ENCODE assay signal across 8 mouse cellular contexts in the genomic region with DNA sequence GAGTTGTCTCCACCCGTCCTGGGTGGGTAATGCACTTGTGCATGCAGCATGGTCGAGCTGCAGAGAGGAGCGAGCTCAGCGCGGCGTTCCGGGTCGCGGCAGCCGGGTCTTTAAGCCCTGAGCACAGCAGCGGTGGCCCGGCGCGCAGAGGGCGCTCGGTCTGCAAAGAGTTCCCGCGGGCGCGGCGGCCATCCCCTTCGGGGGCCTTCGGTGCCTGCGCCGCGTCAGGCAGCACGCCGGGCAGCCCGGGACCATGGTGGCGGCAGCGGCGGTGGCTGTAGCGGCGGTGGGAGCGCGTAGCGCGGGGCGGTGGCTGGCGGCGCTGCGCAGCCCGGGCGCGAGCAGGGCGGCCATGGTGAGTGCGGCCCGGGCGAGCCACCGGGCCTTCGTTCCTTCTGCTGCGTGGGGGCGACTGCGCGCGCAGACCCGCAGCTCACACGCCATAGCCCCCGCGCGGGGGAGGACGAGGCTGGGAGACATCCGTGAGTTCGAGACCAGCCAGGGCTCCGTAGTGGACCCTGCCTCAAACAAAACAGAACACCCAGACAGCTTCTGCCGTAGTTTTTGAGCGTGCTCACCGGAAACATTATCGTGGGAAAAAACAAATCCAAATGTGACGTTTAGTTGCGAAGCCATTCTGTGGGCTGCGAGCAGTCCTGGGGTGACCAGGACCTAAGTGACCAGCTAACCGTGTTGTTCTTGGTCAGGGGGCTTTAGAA. TPM values are rescaled to one million over a fixed set of nuclear protein-coding genes. Genes with fewer than 3 reads are reported as not detected.
DNase-seq lines count a peak whose midpoint lies in the region; ATAC-seq and TF ChIP-seq lines count a peak whose summit lies in the region.

A gene (plus strand): TSS at position 249 of the 719 bp plus-strand sequence.

- TF ChIP-seq CTCF in C2C12 (IDR thresholded peaks at IDR 0.05; ENCODE audit: control insufficient read depth, insufficient read depth, insufficient read length): no peak
- no peak for TF ChIP-seq CTCF in brain, embryonic 14.5 days (IDR thresholded peaks at IDR 0.05; ENCODE audit: borderline replicate concordance, extremely low read depth, insufficient read depth, insufficient read length)
- TF ChIP-seq CTCF in spleen, adult 2 months (IDR thresholded peaks at IDR 0.05; ENCODE audit: extremely low read depth, insufficient read depth, insufficient read length, insufficient replicate concordance): no peak

- H3K9ac ChIP-seq in kidney, embryonic 14.5 days (ENCODE audit: low read depth, low read length): peak within 1 kb of the TSS; percentile 83
- peak within 1 kb of the TSS; percentile 75 for H3K9ac ChIP-seq in limb, embryonic 14.5 days (ENCODE audit: low read depth, low read length, severe bottlenecking)
- H3K9ac ChIP-seq in midbrain, embryonic 16.5 days (ENCODE audit: low read depth, low read length): peak within 1 kb of the TSS; percentile 80

- no peaks in the 10 kb centered on the region for H3K79me3 ChIP-seq in C2C12 (ENCODE audit: low read depth)

- H3K4me1 ChIP-seq in heart, embryonic 10.5 days: peaks cover 3% of the 10 kb centered on the region; the same call in 1 of the 2 replicates
- H3K4me1 ChIP-seq in kidney, embryonic 14.5 days (ENCODE audit: control insufficient read depth, insufficient read depth, low read length): no peaks in the 10 kb centered on the region
- H3K4me1 ChIP-seq in limb, embryonic 14.5 days (ENCODE audit: control insufficient read depth, insufficient read depth, low read length): no peaks in the 10 kb centered on the region
- no peaks in the 10 kb centered on the region for H3K4me1 ChIP-seq in midbrain, embryonic 16.5 days (ENCODE audit: control insufficient read depth, insufficient read depth, low read length)
- H3K4me1 ChIP-seq in spleen, adult 2 months (ENCODE audit: control insufficient read depth, insufficient read depth, insufficient read length): no peaks in the 10 kb centered on the region

- TF ChIP-seq POLR2A in brain, embryonic 14.5 days (IDR thresholded peaks at IDR 0.05; ENCODE audit: borderline replicate concordance, extremely low read depth, insufficient read depth, insufficient read length, poor library complexity, severe bottlenecking): peak; percentile 68; the same call in 1 of the 2 replicates
- TF ChIP-seq POLR2A in limb, embryonic 14.5 days (IDR thresholded peaks at IDR 0.05; ENCODE audit: borderline replicate concordance, extremely low read depth, insufficient read depth, insufficient read length): 0 out of 2 replicates have a peak, but pooled peaks have one; percentile 22
- TF ChIP-seq POLR2A in spleen, adult 2 months (IDR thresholded peaks at IDR 0.05; ENCODE audit: low read depth, low read length): peak; percentile 42

- peak within 1 kb of the TSS; percentile 83 for H3ac ChIP-seq in C2C12 (ENCODE audit: control insufficient read depth, insufficient read length, low read depth)

- H3K27ac ChIP-seq in heart, embryonic 10.5 days: peak within 1 kb of the TSS; percentile 96
- peak within 1 kb of the TSS; percentile 97 for H3K27ac ChIP-seq in kidney, embryonic 14.5 days (ENCODE audit: low read depth, low read length)
- H3K27ac ChIP-seq in limb, embryonic 14.5 days (replicated peaks; ENCODE audit: low read depth, low read length): peak within 1 kb of the TSS; percentile 93
- peak within 1 kb of the TSS; percentile 96 for H3K27ac ChIP-seq in midbrain, embryonic 16.5 days (ENCODE audit: low read length)
- H3K27ac ChIP-seq in spleen, adult 2 months (ENCODE audit: insufficient read depth, low read length): peak within 1 kb of the TSS; percentile 93

- no peaks in the 10 kb centered on the region for H3K27me3 ChIP-seq in C2C12 (ENCODE audit: control insufficient read depth, insufficient read depth, insufficient read length)
- no peaks in the 10 kb centered on the region for H3K27me3 ChIP-seq in heart, embryonic 10.5 days (ENCODE audit: insufficient read depth, poor library complexity, severe bottlenecking)
- H3K27me3 ChIP-seq in kidney, embryonic 14.5 days (ENCODE audit: control insufficient read depth, insufficient read depth, low read length): no peaks in the 10 kb centered on the region
- no peaks in the 10 kb centered on the region for H3K27me3 ChIP-seq in limb, embryonic 14.5 days (ENCODE audit: control insufficient read depth, insufficient read depth, low read length)
- no peaks in the 10 kb centered on the region for H3K27me3 ChIP-seq in midbrain, embryonic 16.5 days (ENCODE audit: control insufficient read depth, insufficient read depth, low read depth, low read length)
- no peaks in the 10 kb centered on the region for H3K27me3 ChIP-seq in spleen, adult 2 months (ENCODE audit: control insufficient read depth, insufficient read depth, low read length)

- peak within 1 kb of the TSS; percentile 64 for H3K4me2 ChIP-seq in kidney, embryonic 14.5 days (replicated peaks; ENCODE audit: low read depth, low read length)
- H3K4me2 ChIP-seq in limb, embryonic 14.5 days (replicated peaks; ENCODE audit: low read depth, low read length, severe bottlenecking): peak within 1 kb of the TSS; percentile 75
- peak within 1 kb of the TSS; percentile 65 for H3K4me2 ChIP-seq in midbrain, embryonic 16.5 days (ENCODE audit: low read length)

- H3K4me3 ChIP-seq in C2C12 (ENCODE audit: insufficient read depth, poor library complexity, severe bottlenecking): peak within 1 kb of the TSS; percentile 55
- peak within 1 kb of the TSS; percentile 80 for H3K4me3 ChIP-seq in heart, embryonic 10.5 days
- peak within 1 kb of the TSS; percentile 70 for H3K4me3 ChIP-seq in kidney, embryonic 14.5 days (ENCODE audit: low read length)
- peak within 1 kb of the TSS; percentile 58 for H3K4me3 ChIP-seq in limb, embryonic 14.5 days (replicated peaks; ENCODE audit: low read length)
- H3K4me3 ChIP-seq in midbrain, embryonic 16.5 days (ENCODE audit: low read depth, low read length): peak within 1 kb of the TSS; percentile 57
- peak within 1 kb of the TSS; percentile 76 for H3K4me3 ChIP-seq in spleen, adult 2 months (ENCODE audit: extremely low read depth, insufficient read depth, insufficient read length)

- no peaks in the 10 kb centered on the region for H3K9me3 ChIP-seq in heart, embryonic 10.5 days
- no peaks in the 10 kb centered on the region for H3K9me3 ChIP-seq in kidney, embryonic 14.5 days (ENCODE audit: control insufficient read depth, low read length)
- no peaks in the 10 kb centered on the region for H3K9me3 ChIP-seq in limb, embryonic 14.5 days (ENCODE audit: control insufficient read depth, low read length)
- no peaks in the 10 kb centered on the region for H3K9me3 ChIP-seq in midbrain, embryonic 16.5 days (replicated peaks; ENCODE audit: control insufficient read depth, low read length, poor library complexity, severe bottlenecking)

- H3K36me3 ChIP-seq in C2C12 (ENCODE audit: control insufficient read depth, insufficient read depth): no peaks in the 10 kb centered on the region
- H3K36me3 ChIP-seq in heart, embryonic 10.5 days: peaks cover 17% of the 10 kb centered on the region
- H3K36me3 ChIP-seq in kidney, embryonic 14.5 days (ENCODE audit: control insufficient read depth, insufficient read depth, low read length): peaks cover 15% of the 10 kb centered on the region; the same call in 1 of the 2 replicates
- H3K36me3 ChIP-seq in limb, embryonic 14.5 days (ENCODE audit: control insufficient read depth, insufficient read depth, low read length): peaks cover 16% of the 10 kb centered on the region
- peaks cover 11% of the 10 kb centered on the region for H3K36me3 ChIP-seq in midbrain, embryonic 16.5 days (ENCODE audit: control insufficient read depth, insufficient read depth, low read length)
- peaks cover 2% of the 10 kb centered on the region; the same call in 1 of the 2 replicates for H3K36me3 ChIP-seq in spleen, adult 2 months (ENCODE audit: control insufficient read depth, insufficient read depth, low read length)

- ATAC-seq in erythroblast, adult 5-6 weeks (replicated peaks; ENCODE audit: low FRiP score, poor library complexity, severe bottlenecking): peak; percentile 91
- peak; percentile 86 for ATAC-seq in kidney, embryonic 14.5 days (ENCODE audit: low FRiP score, low TSS enrichment)
- ATAC-seq in limb, embryonic 14.5 days (ENCODE audit: low FRiP score, low read depth): peak; percentile 83
- peak; percentile 95 for ATAC-seq in midbrain, embryonic 16.5 days

- DNase-seq in brain, embryonic 14.5 days (ENCODE audit: low read depth): peak; percentile 92
- DNase-seq in heart, embryonic 10.5 days (ENCODE audit: low spot score): peak; percentile 92
- DNase-seq in limb, embryonic 14.5 days (ENCODE audit: low spot score): peak; percentile 79
- DNase-seq in spleen, adult 2 months (ENCODE audit: low read depth in 1 of 2, low spot score in 2 of 2): peak; percentile 67 to 89

- no peaks in the 10 kb centered on the region for H3K79me2 ChIP-seq in C2C12 (ENCODE audit: control insufficient read depth, insufficient read depth)

- under 1% methylated on average over 73 of the region's 73 CpGs for WGBS in heart, embryonic 10.5 days
- under 1% methylated on average over 71 of the region's 73 CpGs for WGBS in kidney, embryonic 14.5 days
- 1% methylated on average over 64 of the region's 73 CpGs for WGBS in limb, embryonic 14.5 days
- WGBS in midbrain, embryonic 16.5 days: under 1% methylated on average over 72 of the region's 73 CpGs
- under 1% methylated on average over 73 of the region's 73 CpGs for WGBS in spleen, adult 2 months

TF ChIP-seq in C2C12, 6 proteins besides CTCF, POLR2A, EP300 and RAD21:
- no peak for TF ChIP-seq USF1 (IDR thresholded peaks at IDR 0.05; ENCODE audit: low read depth)
- peak; percentile 89 for TF ChIP-seq MAX (IDR thresholded peaks at IDR 0.05)
- no peak for TF ChIP-seq FOSL1 (IDR thresholded peaks at IDR 0.05; ENCODE audit: insufficient read depth, low read length, poor library complexity, severe bottlenecking)
- no peak for TF ChIP-seq CEBPB (IDR thresholded peaks at IDR 0.05; ENCODE audit: low read depth)

RNA-seq across cellular contexts. Expression of the gene that starts here (rescaled TPM):
- 41.0 TPM for polyA plus RNA-seq in C2C12 (2012; fragmentation: generic; extraction: Trizol)
- polyA plus RNA-seq in brain, embryonic 14.5 days (2012; rRNA removed): 12.6 and 17.5 TPM in 2 replicates
- 12.5 TPM in 1 of 2 replicates, not detected in the other for total RNA-seq in erythroblast, adult 5-6 weeks (2015; ENCODE audit: low replicate concordance)
- 11.2 and 24.4 TPM in 2 replicates for total RNA-seq in erythroblast, adult 5-6 weeks (2017; ENCODE audit: low replicate concordance)
- polyA plus RNA-seq in heart, embryonic 10.5 days (2016; fragmentation: Nextera tagmentation; extraction: Ambion mirVana): 52.3 and 54.2 TPM in 2 replicates
- polyA plus RNA-seq in kidney, embryonic 14.5 days (2014; fragmentation: Nextera tagmentation; extraction: Ambion mirVana): 49.2 and 58.4 TPM in 2 replicates
- polyA plus RNA-seq in limb, embryonic 14.5 days (2012; rRNA removed): 24.3 and 41.7 TPM in 2 replicates
- 40.9 and 46.2 TPM in 2 replicates for polyA plus RNA-seq in limb, embryonic 14.5 days (2014; fragmentation: Nextera tagmentation; extraction: Ambion mirVana)
- 17.5 and 20.0 TPM in 2 replicates for polyA plus RNA-seq in midbrain, embryonic 16.5 days (2015; fragmentation: Nextera tagmentation; extraction: Ambion mirVana)
- polyA plus RNA-seq in spleen, adult 2 months (2012; rRNA removed): 14.1 and 23.5 TPM in 2 replicates

Comparison
In these comparisons a context has a peak if more than half of its experiments do, and no peak if none do; other contexts are left out.
1. Peak in every context shown above with its lines: DNase-seq, ATAC-seq, H3K4me3 ChIP-seq and H3K27ac ChIP-seq.